Mouse (Mus musculus) erythroblast, embryonic 14.5 days (primary cell): ENCODE data around the gene Pole3.

Source experiments
- GATA1 ChIP-seq: IDR thresholded peaks from 2 replicates; pipeline ENCODE4 v1.6.1; 2012; ENCODE audit warnings: low read length, inconsistent platforms, mixed read lengths
- TAL1 ChIP-seq: IDR thresholded peaks from 3 replicates; pipeline ENCODE4 v1.6.1; 2012; ENCODE audit warnings: low read length, inconsistent platforms, mixed read lengths

- no peak for TF ChIP-seq GATA1
- no peak for TF ChIP-seq TAL1
Measured at GRCm38 (mm10) chr4:62561630-62562001, 36.7 kb upstream of the Pole3 start.
